Mouse (Mus musculus) spleen, adult 2 months (tissue): ENCODE results near the gene Adad1. TPM values are rescaled to one million over a fixed set of nuclear protein-coding genes. Genes with fewer than 3 reads are reported as not detected.

ENCODE experiments used
- DNase-seq, 2 experiments: peaks; one replicate each; pipeline versions ENCODE4 v3.0.0 to v3.0.0-alpha.2; 2012 to 2021; ENCODE audit warnings: low spot score in 2 of 2, low read depth in 1 of 2
- H3K27ac ChIP-seq: fragments of 200-500 bp; 2 replicates; pipeline ENCODE4 v1.5.1; 2012; ENCODE audit warnings: low read length, inconsistent platforms; ENCODE audit not compliant: insufficient read depth
- H3K27me3 ChIP-seq: fragments of 200-500 bp; 2 replicates; pipeline ENCODE4 v1.6.1; 2012; ENCODE audit warnings: mild to moderate bottlenecking, moderate library complexity, low read length, inconsistent platforms; ENCODE audit not compliant: control insufficient read depth, insufficient read depth
- H3K36me3 ChIP-seq: fragments of 200-500 bp; 2 replicates; pipeline ENCODE4 v1.6.1; 2012; ENCODE audit warnings: mild to moderate bottlenecking, low read length, inconsistent platforms; ENCODE audit not compliant: control insufficient read depth, insufficient read depth
- H3K4me1 ChIP-seq: fragments of 200-500 bp; 2 replicates; pipeline ENCODE4 v1.6.1; 2011; ENCODE audit warnings: inconsistent platforms; ENCODE audit not compliant: control insufficient read depth, insufficient read depth, insufficient read length
- H3K4me3 ChIP-seq: fragments of 200-500 bp; 2 replicates; pipeline ENCODE4 v1.5.1; 2011; ENCODE audit warnings: mild to moderate bottlenecking, inconsistent platforms; ENCODE audit not compliant: insufficient read depth, insufficient read length; ENCODE audit errors: extremely low read depth
- CTCF ChIP-seq: fragments of 200-500 bp; IDR thresholded peaks from 2 replicates; pipeline ENCODE4 v1.5.1; 2011; ENCODE audit warnings: mild to moderate bottlenecking, inconsistent platforms; ENCODE audit not compliant: insufficient read depth, insufficient read length, insufficient replicate concordance; ENCODE audit errors: extremely low read depth
- POLR2A ChIP-seq: fragments of 200-500 bp; IDR thresholded peaks from 2 replicates; pipeline ENCODE4 v1.6.1; 2011; ENCODE audit warnings: low read depth, low read length, inconsistent platforms
- WGBS: fragments of 180-500 bp; shearing (Covaris S2); methylation state at CpG from one replicate; pipeline ENCODE4 v1.1.7; 2018; 5-methylcytosine and 5-hydroxymethylcytosine counted together
- polyA plus RNA-seq: library from polyadenylated mRNA; depleted of rRNA; stranded (reverse); fragments of >200 nt; gene quantifications from 2 replicates; pipeline ENCODE4 v1.2.3, GENCODE M21; 2012; rRNA removed

The Adad1 gene
- not detected in 2 replicates for polyA plus RNA-seq

DNA sequence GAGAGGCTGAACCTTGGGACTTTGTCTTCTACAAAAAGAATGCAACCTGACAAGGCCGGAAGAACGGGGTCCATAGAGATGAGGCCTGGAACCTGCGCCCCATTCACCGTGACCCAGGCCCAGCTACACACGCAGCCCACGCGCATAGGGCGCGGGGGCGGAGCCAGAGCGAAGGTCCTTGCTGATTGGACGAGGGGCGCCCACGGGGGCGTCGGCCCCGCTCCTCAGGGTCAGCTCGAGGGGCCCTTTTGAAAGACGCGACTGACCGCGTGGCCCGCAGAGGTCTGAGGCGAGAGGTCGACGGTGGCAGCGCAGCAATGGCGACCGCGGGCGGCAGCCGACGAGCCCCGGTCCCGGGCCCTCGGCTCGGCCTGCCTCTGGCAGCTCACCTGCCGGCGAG is at the start of gene Adad1:
Adad1 (plus strand) TSS at position 122 of the 400 bp plus-strand sequence.
- H3K4me3 ChIP-seq: no peak within 1 kb of the TSS
- WGBS: 88% methylated on average over 39 of the region's 39 CpGs
- TF ChIP-seq CTCF: no peak
- TF ChIP-seq POLR2A: no peak
- DNase-seq: no peak
- H3K27ac ChIP-seq: no peak within 1 kb of the TSS
- H3K27me3 ChIP-seq: no peaks in the 10 kb centered on the region
- H3K36me3 ChIP-seq: no peaks in the 10 kb centered on the region
- H3K4me1 ChIP-seq: no peaks in the 10 kb centered on the region

DNA sequence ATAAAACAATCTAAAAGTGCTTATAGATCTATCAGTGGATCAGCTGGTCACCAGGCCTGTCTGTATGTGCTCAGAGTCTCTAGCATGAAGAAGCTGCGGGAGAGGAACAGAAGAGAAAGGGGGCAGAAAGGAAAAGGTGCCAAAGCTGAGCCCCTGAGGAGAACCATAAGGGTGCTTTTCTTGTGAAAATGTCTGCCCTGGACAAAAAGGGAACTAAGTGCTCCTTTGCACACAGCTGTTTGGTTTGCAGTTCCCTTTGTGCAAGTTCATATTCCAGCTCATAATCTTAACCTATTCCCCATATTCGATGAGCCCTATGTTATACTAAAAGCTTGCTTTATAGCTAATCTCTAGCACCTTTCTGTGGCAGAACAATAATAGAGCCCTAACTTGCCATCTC is 25.3 kb upstream of the Adad1 start:
- no peak for TF ChIP-seq CTCF
- no peak for TF ChIP-seq POLR2A
- H3K36me3 ChIP-seq: peaks cover 33% of the 10 kb centered on the region
- no peaks in the 10 kb centered on the region for H3K4me1 ChIP-seq
- H3K4me3 ChIP-seq: no peak overlapping the region
- WGBS: 70% methylated on average over 2 of the region's 2 CpGs
- no peak overlapping the region for H3K27ac ChIP-seq
- H3K27me3 ChIP-seq: no peaks in the 10 kb centered on the region
- no peak for DNase-seq

GRCm38 (mm10) chr3:37039811-37040210 is 23.5 kb upstream of the Adad1 start:
- H3K4me1 ChIP-seq: no peaks in the 10 kb centered on the region
- TF ChIP-seq POLR2A: no peak
- TF ChIP-seq CTCF: no peak
- peaks cover 34% of the 10 kb centered on the region for H3K36me3 ChIP-seq
- H3K27me3 ChIP-seq: no peaks in the 10 kb centered on the region
- DNase-seq: no peak
- no peak overlapping the region for H3K27ac ChIP-seq
- H3K4me3 ChIP-seq: no peak overlapping the region

- DNase-seq: no peak
- 100% methylated on average over 1 of the region's 1 CpGs for WGBS
- no peak overlapping the region for H3K27ac ChIP-seq
- H3K4me1 ChIP-seq: no peaks in the 10 kb centered on the region
- no peak overlapping the region for H3K4me3 ChIP-seq
- peaks cover 22% of the 10 kb centered on the region for H3K36me3 ChIP-seq
- TF ChIP-seq POLR2A: no peak
- no peaks in the 10 kb centered on the region for H3K27me3 ChIP-seq
Measured at GRCm38 (mm10) chr3:37051491-37051890, 11.8 kb upstream of the Adad1 start.

DNA sequence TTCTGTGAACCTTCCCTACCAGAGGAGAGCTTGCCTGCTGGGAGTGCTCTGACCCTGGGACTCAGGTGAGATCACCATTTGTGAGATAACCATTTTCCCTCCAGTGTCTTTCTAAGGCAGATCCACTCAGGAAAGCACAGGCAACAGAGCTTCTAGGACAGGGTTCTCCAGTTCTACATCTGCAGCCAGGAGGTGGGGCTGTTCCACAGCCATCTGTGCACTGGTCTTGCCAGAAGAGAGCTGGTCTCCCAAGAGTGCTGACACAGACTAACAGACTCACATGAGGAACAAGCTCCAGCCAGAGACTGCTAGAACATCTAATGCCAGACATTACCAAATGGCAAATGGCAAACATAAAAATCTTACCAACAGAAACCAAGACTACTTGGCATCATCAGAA is 9.9 kb downstream of the Adad1 start:
- Histone ChIP-seq H3K4me3 (no peak overlapping the region), H3K36me3 (no peaks in the 10 kb centered on the region), H3K27me3 (no peaks in the 10 kb centered on the region), H3K27ac (no peak overlapping the region), H3K4me1 (no peaks in the 10 kb centered on the region)
- DNase-seq: peak in 1 of 2 experiments; percentile 8
- no peak for TF ChIP-seq POLR2A
- TF ChIP-seq CTCF: no peak

GRCm38 (mm10) chr3:37084860-37085259 is 21.5 kb downstream of the Adad1 start:
- H3K27me3 ChIP-seq: no peaks in the 10 kb centered on the region
- no peak overlapping the region for H3K27ac ChIP-seq
- H3K4me1 ChIP-seq: no peaks in the 10 kb centered on the region
- no peak overlapping the region for H3K4me3 ChIP-seq
- no peak for DNase-seq
- TF ChIP-seq CTCF (no peak), POLR2A (no peak)
- 88% methylated on average over 4 of the region's 4 CpGs for WGBS
- H3K36me3 ChIP-seq: no peaks in the 10 kb centered on the region

DNA sequence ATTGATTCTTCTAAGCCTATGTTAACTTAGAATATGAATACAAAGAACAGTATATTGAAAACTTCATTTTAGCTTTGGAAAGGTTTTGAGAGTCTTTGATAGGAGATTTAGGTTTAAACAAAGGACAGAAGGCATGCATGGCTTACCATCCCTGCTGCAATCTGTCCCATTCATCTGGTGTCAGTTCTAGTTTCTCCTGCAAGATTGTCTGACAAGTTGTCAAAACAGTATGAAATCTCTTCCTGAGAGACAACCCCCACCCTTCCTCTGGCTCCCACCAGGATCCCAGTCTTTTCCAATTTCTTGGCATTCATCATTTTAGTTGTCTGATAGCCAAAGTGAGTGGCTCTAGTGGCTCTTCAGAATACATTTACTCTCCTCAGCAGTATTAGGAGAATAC is 27.4 kb downstream of the Adad1 start:
- Histone ChIP-seq H3K27ac (no peak overlapping the region), H3K27me3 (no peaks in the 10 kb centered on the region), H3K4me3 (no peak overlapping the region), H3K4me1 (no peaks in the 10 kb centered on the region), H3K36me3 (no peaks in the 10 kb centered on the region)
- TF ChIP-seq CTCF: no peak
- no peak for TF ChIP-seq POLR2A
- DNase-seq: no peak
